Mouse (Mus musculus) heart, postnatal 0 days (tissue): Measurements from ENCODE around the gene Atp13a1.

ENCODE experiments used
- CTCF ChIP-seq: IDR thresholded peaks from 2 replicates; pipeline ENCODE4 v1.5.1; 2016; ENCODE audit warnings: antibody characterized with exemption, control low read depth, low read depth
- EP300 ChIP-seq: IDR thresholded peaks from 2 replicates; pipeline ENCODE4 v1.6.1; 2016; ENCODE audit warnings: antibody characterized with exemption, low read depth

GRCm38 (mm10) chr8:69749544-69750454 is 41.2 kb upstream of the Atp13a1 start, which contains the start of gene Zfp963:
- TF ChIP-seq CTCF = no peak
- no peak for TF ChIP-seq EP300
